Mouse (Mus musculus) hindbrain, embryonic 15.5 days (tissue): Measurements from ENCODE around the gene Ctsz. TPM values are rescaled to one million over a fixed set of nuclear protein-coding genes. Genes with fewer than 3 reads are reported as not detected.

Experiments
- polyA plus RNA-seq: library from polyadenylated mRNA; unstranded; fragments of >200 nt; fragmentation: Nextera tagmentation; extraction: Ambion mirVana; gene quantifications from 2 replicates; pipeline ENCODE4 v1.2.1, GENCODE M21; 2015

Ctsz gene
- polyA plus RNA-seq, 1 experiment from 2014 or later: 74.8 TPM

Other genes with a start within 250 kb of the Ctsz start
- gene Gnas, start 154.7 kb downstream of the Ctsz start, polyA plus RNA-seq: 1,606 and 1,659 TPM in 2 replicates
- 11.8 and 13.1 TPM in 2 replicates for gene Gm20721, start 92.3 kb downstream of the Ctsz start, polyA plus RNA-seq
- 106 and 112 TPM in 2 replicates for gene Nelfcd, start 23.2 kb downstream of the Ctsz start, polyA plus RNA-seq
- 1.1 TPM in 2 replicates for gene Tubb1, start 11.7 kb upstream of the Ctsz start, polyA plus RNA-seq
- 799 and 873 TPM in 2 replicates for gene Atp5e, start 25.1 kb upstream of the Ctsz start, polyA plus RNA-seq
- 110 and 111 TPM in 2 replicates for gene Prelid3b, start 34.0 kb upstream of the Ctsz start, polyA plus RNA-seq
- 0.01 TPM in 1 of 2 replicates, not detected in the other for gene Zfp831, start 204.5 kb upstream of the Ctsz start, polyA plus RNA-seq